Mouse (Mus musculus) forebrain, embryonic 13.5 days (tissue): ENCODE measurements around the gene Gm20458. TPM values are rescaled to one million over a fixed set of nuclear protein-coding genes. Genes with fewer than 3 reads are reported as not detected.

Source experiments
- ATAC-seq: fragments of 200-750 bp; cut with Nextera tagmentation; 2 replicates; pipeline ENCODE4 v1.8.0; 2017
- H3K27ac ChIP-seq: fragments of 300-500 bp; sonication (generic); 2 replicates; pipeline ENCODE4 v1.5.1; 2015; ENCODE audit warnings: inconsistent platforms, mild to moderate bottlenecking, moderate library complexity
- H3K27me3 ChIP-seq: fragments of 300-500 bp; sonication (generic); 2 replicates; pipeline ENCODE4 v1.6.1; 2015; ENCODE audit warnings: mild to moderate bottlenecking, inconsistent platforms
- H3K36me3 ChIP-seq: fragments of 300-500 bp; sonication (generic); 2 replicates; pipeline ENCODE4 v1.6.1; 2015; ENCODE audit warnings: mild to moderate bottlenecking, inconsistent platforms; ENCODE audit not compliant: poor library complexity, severe bottlenecking
- H3K4me1 ChIP-seq: fragments of 300-500 bp; sonication (generic); 2 replicates; pipeline ENCODE4 v1.6.1; 2015; ENCODE audit warnings: inconsistent platforms
- H3K4me2 ChIP-seq: fragments of 300-500 bp; sonication (generic); 2 replicates; pipeline ENCODE4 v1.6.1; 2015; ENCODE audit warnings: inconsistent platforms, mild to moderate bottlenecking, moderate library complexity
- H3K4me3 ChIP-seq: fragments of 300-500 bp; sonication (generic); 2 replicates; pipeline ENCODE4 v1.5.1; 2015; ENCODE audit warnings: mild to moderate bottlenecking, inconsistent platforms
- H3K9ac ChIP-seq: fragments of 300-500 bp; sonication (generic); 2 replicates; pipeline ENCODE4 v1.6.1; 2015; ENCODE audit warnings: mild to moderate bottlenecking, inconsistent platforms
- H3K9me3 ChIP-seq: fragments of 300-500 bp; sonication (generic); replicated peaks from 2 replicates; pipeline ENCODE4 v1.6.1; 2016; ENCODE audit warnings: inconsistent platforms
- WGBS: fragments of 180-500 bp; shearing (Covaris S2); methylation state at CpG from one replicate; pipeline ENCODE4 v1.1.7; 2015; 5-methylcytosine and 5-hydroxymethylcytosine counted together
- polyA plus RNA-seq: library from polyadenylated mRNA; unstranded; fragments of >200 nt; fragmentation: Nextera tagmentation; extraction: Ambion mirVana; gene quantifications from 2 replicates; pipeline ENCODE4 v1.2.1, GENCODE M21; 2015

Gm20458 gene
- polyA plus RNA-seq, 1 experiment from 2014 or later, result 3.6 TPM

GRCm38 (mm10) chr2:164426121-164426520, 34.6 kb upstream of the Gm20458 start:
- H3K4me3 ChIP-seq, result no peak overlapping the region
- H3K9ac ChIP-seq, result no peak overlapping the region
- WGBS, result 36% methylated on average over 12 of the region's 12 CpGs
- no peaks in the 10 kb centered on the region for H3K9me3 ChIP-seq
- no peak for ATAC-seq
- H3K4me2 ChIP-seq, result no peak overlapping the region
- H3K36me3 ChIP-seq, result no peaks in the 10 kb centered on the region
- no peak overlapping the region for H3K27ac ChIP-seq
- H3K4me1 ChIP-seq, result peaks cover 3% of the 10 kb centered on the region; the same call in 1 of the 2 replicates
- H3K27me3 ChIP-seq, result no peaks in the 10 kb centered on the region

GRCm38 (mm10) chr2:164426952-164427351, 33.8 kb upstream of the Gm20458 start:
- no peak for ATAC-seq
- WGBS, result 80% methylated on average over 5 of the region's 5 CpGs

GRCm38 (mm10) chr2:164428451-164428850, 32.3 kb upstream of the Gm20458 start:
- no peak overlapping the region for H3K4me2 ChIP-seq
- H3K36me3 ChIP-seq, result no peaks in the 10 kb centered on the region
- no peak for ATAC-seq
- no peak overlapping the region for H3K4me3 ChIP-seq
- no peak overlapping the region for H3K9ac ChIP-seq
- no peak overlapping the region for H3K27ac ChIP-seq
- WGBS, result 41% methylated on average over 5 of the region's 5 CpGs
- H3K9me3 ChIP-seq, result no peaks in the 10 kb centered on the region
- no peaks in the 10 kb centered on the region for H3K27me3 ChIP-seq
- peaks cover 3% of the 10 kb centered on the region; the same call in 1 of the 2 replicates for H3K4me1 ChIP-seq

More at GRCm38 (mm10) chr2:164426952-164427351, 33.8 kb upstream of the Gm20458 start:
- Histone ChIP-seq H3K9me3 (no peaks in the 10 kb centered on the region), H3K4me2 (no peak overlapping the region), H3K36me3 (no peaks in the 10 kb centered on the region), H3K27me3 (no peaks in the 10 kb centered on the region), H3K4me1 (peaks cover 3% of the 10 kb centered on the region; the same call in 1 of the 2 replicates), H3K9ac (no peak overlapping the region), H3K4me3 (no peak overlapping the region), H3K27ac (no peak overlapping the region)

- H3K9ac ChIP-seq, result no peak overlapping the region
- peaks cover 3% of the 10 kb centered on the region; the same call in 1 of the 2 replicates for H3K4me1 ChIP-seq
- no peaks in the 10 kb centered on the region for H3K9me3 ChIP-seq
- H3K27ac ChIP-seq, result no peak overlapping the region
- ATAC-seq, result no peak
- no peaks in the 10 kb centered on the region for H3K36me3 ChIP-seq
- WGBS, result 44% methylated on average over 15 of the region's 15 CpGs
- no peak overlapping the region for H3K4me2 ChIP-seq
- H3K4me3 ChIP-seq, result no peak overlapping the region
- no peaks in the 10 kb centered on the region for H3K27me3 ChIP-seq
Measured at GRCm38 (mm10) chr2:164429881-164430615, 30.7 kb upstream of the Gm20458 start.

- Histone ChIP-seq H3K36me3 (no peaks in the 10 kb centered on the region), H3K4me2 (no peak overlapping the region), H3K9ac (no peak overlapping the region), H3K4me3 (no peak overlapping the region), H3K9me3 (no peaks in the 10 kb centered on the region), H3K27ac (no peak overlapping the region), H3K4me1 (peaks cover 3% of the 10 kb centered on the region; the same call in 1 of the 2 replicates), H3K27me3 (no peaks in the 10 kb centered on the region)
- ATAC-seq, result no peak
- 17% methylated on average over 7 of the region's 7 CpGs for WGBS
Measured at GRCm38 (mm10) chr2:164430697-164431096, 30.1 kb upstream of the Gm20458 start.

- peaks cover 3% of the 10 kb centered on the region; the same call in 1 of the 2 replicates for H3K4me1 ChIP-seq
- no peaks in the 10 kb centered on the region for H3K9me3 ChIP-seq
- H3K27me3 ChIP-seq, result no peaks in the 10 kb centered on the region
- ATAC-seq, result no peak
- no peak overlapping the region for H3K9ac ChIP-seq
- H3K4me3 ChIP-seq, result no peak overlapping the region
- H3K4me2 ChIP-seq, result no peak overlapping the region
- H3K27ac ChIP-seq, result no peak overlapping the region
- H3K36me3 ChIP-seq, result no peaks in the 10 kb centered on the region
- WGBS, result 70% methylated on average over 9 of the region's 9 CpGs
Measured at GRCm38 (mm10) chr2:164431676-164432465, 28.9 kb upstream of the Gm20458 start.

GRCm38 (mm10) chr2:164432541-164433191, 28.1 kb upstream of the Gm20458 start:
- Histone ChIP-seq H3K36me3 (no peaks in the 10 kb centered on the region), H3K4me3 (no peak overlapping the region), H3K27me3 (no peaks in the 10 kb centered on the region), H3K9me3 (no peaks in the 10 kb centered on the region), H3K4me1 (peaks cover 3% of the 10 kb centered on the region; the same call in 1 of the 2 replicates), H3K9ac (no peak overlapping the region), H3K27ac (no peak overlapping the region), H3K4me2 (no peak overlapping the region)
- no peak for ATAC-seq
- 43% methylated on average over 22 of the region's 22 CpGs for WGBS

GRCm38 (mm10) chr2:164433278-164433895, 27.4 kb upstream of the Gm20458 start:
- Histone ChIP-seq H3K9ac (no peak overlapping the region), H3K27me3 (no peaks in the 10 kb centered on the region), H3K36me3 (no peaks in the 10 kb centered on the region), H3K4me2 (no peak overlapping the region), H3K4me1 (peaks cover 3% of the 10 kb centered on the region; the same call in 1 of the 2 replicates), H3K27ac (no peak overlapping the region), H3K4me3 (no peak overlapping the region), H3K9me3 (no peaks in the 10 kb centered on the region)
- 81% methylated on average over 9 of the region's 9 CpGs for WGBS
- no peak for ATAC-seq

- H3K4me1 ChIP-seq, result peaks cover 3% of the 10 kb centered on the region; the same call in 1 of the 2 replicates
- no peaks in the 10 kb centered on the region for H3K27me3 ChIP-seq
- ATAC-seq, result no peak
- no peak overlapping the region for H3K9ac ChIP-seq
- H3K4me2 ChIP-seq, result no peak overlapping the region
- H3K36me3 ChIP-seq, result no peaks in the 10 kb centered on the region
- no peaks in the 10 kb centered on the region for H3K9me3 ChIP-seq
- 95% methylated on average over 3 of the region's 3 CpGs for WGBS
- H3K27ac ChIP-seq, result no peak overlapping the region
- H3K4me3 ChIP-seq, result no peak overlapping the region
Measured at GRCm38 (mm10) chr2:164434681-164435080, 26.1 kb upstream of the Gm20458 start.

GRCm38 (mm10) chr2:164435216-164436090, 25.3 kb upstream of the Gm20458 start:
- H3K4me1 ChIP-seq, result peaks cover 3% of the 10 kb centered on the region; the same call in 1 of the 2 replicates
- no peak overlapping the region for H3K9ac ChIP-seq
- no peaks in the 10 kb centered on the region for H3K36me3 ChIP-seq
- WGBS, result 59% methylated on average over 5 of the region's 5 CpGs
- no peak overlapping the region for H3K4me2 ChIP-seq
- no peaks in the 10 kb centered on the region for H3K9me3 ChIP-seq
- no peak for ATAC-seq
- no peak overlapping the region for H3K27ac ChIP-seq
- H3K4me3 ChIP-seq, result no peak overlapping the region
- H3K27me3 ChIP-seq, result no peaks in the 10 kb centered on the region
